Mouse (Mus musculus): ENCODE results near the gene Rab43. TPM values are rescaled to one million over a fixed set of nuclear protein-coding genes. Genes with fewer than 3 reads are reported as not detected.

Gene Rab43
- polyA plus RNA-seq, 1 experiment, result 58.4 TPM

DNA sequence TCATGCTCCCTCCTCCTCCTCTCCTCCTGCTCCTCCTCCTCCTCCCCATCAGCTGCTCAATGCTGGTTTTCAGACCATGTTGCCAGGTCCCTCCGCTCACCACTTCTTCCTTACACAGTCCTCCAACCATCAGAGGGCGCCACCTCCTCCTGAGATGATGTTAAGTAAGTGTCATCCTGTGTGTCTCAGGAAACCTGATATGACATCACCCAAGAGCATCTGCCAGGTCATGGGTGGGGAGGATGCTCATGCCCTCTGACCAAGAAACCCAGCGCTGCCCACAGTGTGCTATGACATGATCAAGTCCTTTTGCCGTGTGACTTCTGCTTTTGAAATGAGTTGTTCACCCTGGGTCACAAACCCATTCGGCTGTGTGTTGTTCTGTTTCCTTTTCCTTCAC lies 69.2 kb downstream of the Rab43 start:
- Histone ChIP-seq H3K27me3 (ENCODE audit: control insufficient read depth, insufficient read depth, low read length) (no peaks in the 10 kb centered on the region), H3K27ac (ENCODE audit: insufficient read depth, low read depth, low read length) (no peak overlapping the region), H3K36me3 (ENCODE audit: control insufficient read depth, insufficient read depth, low read length) (no peaks in the 10 kb centered on the region), H3K4me1 (ENCODE audit: control insufficient read depth, insufficient read depth, insufficient read length, low read length) (0 out of 2 replicates have a peak, but pooled peaks cover 2% of the 10 kb centered on the region), H3K4me3 (ENCODE audit: low read depth, low read length) (no peak overlapping the region)
- WGBS, result 82% methylated on average over 5 of the region's 5 CpGs
- TF ChIP-seq CTCF (IDR thresholded peaks at IDR 0.05; ENCODE audit: extremely low read depth, insufficient read length, insufficient replicate concordance, low read depth, low read length) (peak; percentile 31; the same call in 1 of the 2 replicates), POLR2A (IDR thresholded peaks at IDR 0.05; ENCODE audit: low read depth, low read length) (no peak)

DNA sequence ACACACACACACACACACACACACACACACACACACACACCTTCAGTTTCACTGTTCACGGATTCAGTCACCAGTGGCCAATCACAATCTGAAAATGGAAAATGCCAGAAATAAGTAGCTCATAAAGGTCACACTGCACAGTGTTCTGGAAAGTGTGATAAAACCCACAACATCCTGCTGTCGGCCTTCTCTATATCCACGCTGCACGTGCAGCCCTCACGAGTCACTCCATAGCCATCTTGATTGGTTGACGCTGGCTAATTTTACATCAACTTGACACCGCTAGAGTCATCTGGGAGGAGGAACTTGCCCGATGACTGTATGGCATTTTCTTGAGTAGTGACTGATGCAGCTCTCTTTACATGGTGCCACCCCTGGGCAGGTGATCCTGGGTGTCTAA lies 70.0 kb downstream of the Rab43 start:
- Histone ChIP-seq H3K4me3 (ENCODE audit: low read depth, low read length) (no peak overlapping the region), H3K36me3 (ENCODE audit: control insufficient read depth, insufficient read depth, low read length) (no peaks in the 10 kb centered on the region), H3K27me3 (ENCODE audit: control insufficient read depth, insufficient read depth, low read length) (no peaks in the 10 kb centered on the region), H3K4me1 (ENCODE audit: control insufficient read depth, insufficient read depth, insufficient read length, low read length) (0 out of 2 replicates have a peak, but pooled peaks cover 2% of the 10 kb centered on the region), H3K27ac (ENCODE audit: insufficient read depth, low read depth, low read length) (no peak overlapping the region)
- WGBS, result 79% methylated on average over 8 of the region's 8 CpGs
- TF ChIP-seq CTCF (IDR thresholded peaks at IDR 0.05; ENCODE audit: extremely low read depth, insufficient read length, insufficient replicate concordance, low read depth, low read length) (no peak), POLR2A (IDR thresholded peaks at IDR 0.05; ENCODE audit: low read depth, low read length) (no peak)

GRCm38 (mm10) chr6:87740496-87740895 lies 71.5 kb downstream of the Rab43 start:
- no peak overlapping the region for H3K4me3 ChIP-seq (ENCODE audit: low read depth, low read length)
- 0 out of 2 replicates have a peak, but pooled peaks cover 2% of the 10 kb centered on the region for H3K4me1 ChIP-seq (ENCODE audit: control insufficient read depth, insufficient read depth, insufficient read length, low read length)
- no peak overlapping the region for H3K27ac ChIP-seq (ENCODE audit: insufficient read depth, low read depth, low read length)
- no peaks in the 10 kb centered on the region for H3K27me3 ChIP-seq (ENCODE audit: control insufficient read depth, insufficient read depth, low read length)
- H3K36me3 ChIP-seq (ENCODE audit: control insufficient read depth, insufficient read depth, low read length), result no peaks in the 10 kb centered on the region
- TF ChIP-seq CTCF (IDR thresholded peaks at IDR 0.05; ENCODE audit: extremely low read depth, insufficient read length, insufficient replicate concordance, low read depth, low read length) (no peak), POLR2A (IDR thresholded peaks at IDR 0.05; ENCODE audit: low read depth, low read length) (no peak)

DNA sequence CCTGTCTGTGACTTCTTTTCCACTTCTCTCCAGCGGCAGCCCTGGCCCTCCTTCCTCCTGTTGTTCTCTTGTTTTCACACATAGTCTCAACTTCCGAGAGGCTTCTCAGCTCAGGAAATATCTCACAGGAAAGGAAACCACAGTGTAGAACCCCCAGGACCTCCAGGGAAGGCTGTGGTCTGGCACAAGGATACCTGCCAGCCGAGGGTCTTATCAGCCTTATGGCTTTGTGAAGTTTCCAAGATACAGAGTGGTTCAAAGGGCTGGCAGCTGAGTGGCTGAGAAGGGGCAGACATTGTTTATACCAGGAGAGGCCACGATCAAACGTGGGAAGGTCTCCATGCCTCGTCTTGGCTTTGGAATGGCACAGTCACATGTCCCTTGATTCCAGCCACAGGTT lies 72.1 kb downstream of the Rab43 start:
- 43% methylated on average over 6 of the region's 6 CpGs for WGBS
- no peak overlapping the region for H3K4me3 ChIP-seq (ENCODE audit: low read depth, low read length)
- H3K27me3 ChIP-seq (ENCODE audit: control insufficient read depth, insufficient read depth, low read length), result no peaks in the 10 kb centered on the region
- H3K4me1 ChIP-seq (ENCODE audit: control insufficient read depth, insufficient read depth, insufficient read length, low read length), result 0 out of 2 replicates have a peak, but pooled peaks cover 2% of the 10 kb centered on the region
- H3K36me3 ChIP-seq (ENCODE audit: control insufficient read depth, insufficient read depth, low read length), result no peaks in the 10 kb centered on the region
- H3K27ac ChIP-seq (ENCODE audit: insufficient read depth, low read depth, low read length), result no peak overlapping the region
- TF ChIP-seq CTCF (IDR thresholded peaks at IDR 0.05; ENCODE audit: extremely low read depth, insufficient read length, insufficient replicate concordance, low read depth, low read length), result no peak
- no peak for TF ChIP-seq POLR2A (IDR thresholded peaks at IDR 0.05; ENCODE audit: low read depth, low read length)

Other genes starting within 250 kb of the Rab43 start
- gene Prokr1, start 221.4 kb downstream of the Rab43 start, polyA plus RNA-seq (2012; rRNA removed), result 0.23 and 0.33 TPM in 2 replicates
- gene Aplf, start 140.0 kb downstream of the Rab43 start, polyA plus RNA-seq (2012; rRNA removed), result 1.7 and 3.0 TPM in 2 replicates
- 2.6 and 4.0 TPM in 2 replicates for gene Efcc1, start 81.3 kb downstream of the Rab43 start, polyA plus RNA-seq (2012; rRNA removed)
- 1.7 TPM in 1 of 2 replicates, not detected in the other for gene Gp9, start 34.1 kb downstream of the Rab43 start, polyA plus RNA-seq (2012; rRNA removed)
- 0.34 and 0.47 TPM in 2 replicates for gene Gm45140, start 23.6 kb upstream of the Rab43 start, polyA plus RNA-seq (2012; rRNA removed)
- 2.2 and 6.7 TPM in 2 replicates for gene Isy1, start 26.6 kb upstream of the Rab43 start, polyA plus RNA-seq (2012; rRNA removed)
- gene Cnbp, start 38.9 kb upstream of the Rab43 start, polyA plus RNA-seq (2012; rRNA removed), result 63.8 and 77.3 TPM in 2 replicates
- 44.8 and 62.5 TPM in 2 replicates for gene Copg1, start 75.7 kb upstream of the Rab43 start, polyA plus RNA-seq (2012; rRNA removed)
- gene Hmces, start 101.8 kb upstream of the Rab43 start, polyA plus RNA-seq (2012; rRNA removed), result 6.5 and 19.8 TPM in 2 replicates
- 5.9 and 10.9 TPM in 2 replicates for gene H1fx, start 169.5 kb upstream of the Rab43 start, polyA plus RNA-seq (2012; rRNA removed)
- 43.8 and 78.5 TPM in 2 replicates for gene Rab7, start 233.1 kb upstream of the Rab43 start, polyA plus RNA-seq (2012; rRNA removed)

Measured in small intestine, adult 2 months (tissue).